Comparison of ENCODE assay signal across 15 mouse cellular contexts in genomic region chr1:191509131-191509530, GRCm38 (mm10).
A peak's percentile ranks its signal among the peaks of the same experiment; 100 is the strongest.
DNase-seq lines count a peak whose midpoint lies in the region.
"Had no signal": no experiment of that assay in that cellular context is flagged by ENCODE, and none has a peak within 500 bp of the region (broad histone marks: within the 10 kb centered on the region; RNA-seq: fewer than 3 reads in every experiment).

No protein-coding gene starts in this region.

- intact Hi-C loops in heart, postnatal 14 days (cut with DNase I), result no loop called here

- peak; percentile 35 to 69 for DNase-seq in adrenal gland, adult (ENCODE audit: inconsistent age in 2 of 2, low spot score in 1 of 2)
- DNase-seq in adrenal gland, postnatal 4 days (ENCODE audit: low spot score in 2 of 2), result no peak
- DNase-seq in adrenal gland, postnatal 10 days, result peak; percentile 26
- no peak for DNase-seq in adrenal gland, postnatal 14 days
- peak; percentile 90 for DNase-seq in heart, adult 11 months
- no peak for DNase-seq in heart, postnatal 14 days
- peak; percentile 28 for DNase-seq in lung, postnatal 10 days
- DNase-seq in lung, postnatal 4 days, result no peak
- DNase-seq: B cell, adult 2 months; cerebellum, adult 11-12 months; cerebellum, adult 2 months; cerebellum, adult 9-10 months; cerebellum, postnatal 10 days; cerebellum, postnatal 25 days; forebrain, postnatal 0 days had no signal

Comparison
In these comparisons a context has a peak if more than half of its experiments do, and no peak if none do; other contexts are left out.
1. DNase-seq: peak in adrenal gland, adult (2 of 2), adrenal gland, postnatal 10 days (single experiment), heart, adult 11 months (single experiment) and lung, postnatal 10 days (single experiment); none in adrenal gland, postnatal 4 days (0 of 2), adrenal gland, postnatal 14 days (single experiment), heart, postnatal 14 days (0 of 2) and lung, postnatal 4 days (0 of 2).